Mouse (Mus musculus) megakaryocyte, embryonic 14.5 days (primary cell): ENCODE measurements around the gene Wdr90.

ENCODE experiments used
- FLI1 ChIP-seq: IDR thresholded peaks from 2 replicates; pipeline ENCODE4 v1.6.1; 2012; ENCODE audit warnings: low read length, inconsistent platforms, mixed read lengths
- GATA1 ChIP-seq: IDR thresholded peaks from 3 replicates; pipeline ENCODE4 v1.6.1; 2012; ENCODE audit warnings: mixed read lengths, low read length, inconsistent platforms, borderline replicate concordance

DNA sequence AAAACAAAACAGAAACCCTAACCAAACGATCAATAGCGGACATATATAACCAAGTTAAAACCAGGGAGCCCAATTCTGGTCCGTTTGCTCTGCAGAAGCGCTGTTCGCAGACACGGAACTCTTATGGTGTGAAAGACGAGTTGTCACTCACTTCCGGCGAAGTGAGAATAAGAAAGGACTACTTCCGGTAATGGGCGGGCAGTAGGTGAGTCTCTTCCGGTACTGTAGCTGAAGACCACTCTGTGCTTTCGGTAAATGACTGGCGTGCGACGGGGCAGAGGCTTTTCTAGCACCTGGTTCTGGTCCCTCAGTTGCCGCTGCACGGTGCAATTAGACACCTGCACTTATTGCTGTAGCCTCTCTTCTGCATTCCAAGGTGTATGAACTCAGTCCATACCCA, 37.8 kb downstream of the Wdr90 start, which contains the start of gene Wdr24:
- TF ChIP-seq GATA1: no peak
- TF ChIP-seq FLI1: peak; percentile 93
